Mouse (Mus musculus): ENCODE measurements around the gene Olfr345. TPM values are rescaled to one million over a fixed set of nuclear protein-coding genes. Genes with fewer than 3 reads are reported as not detected.

Gene Olfr345
- total RNA-seq (2021): not detected
- long read RNA-seq, experiment 1: 0 reads
- long read RNA-seq, experiment 2: 0 reads

GRCm38 (mm10) chr2:36639741-36640140 lies at the start of gene Olfr345:
TSS of gene Olfr345 (plus strand) at chr2:36640041.
- no peak for DNase-seq (ENCODE audit: low spot score)

GRCm38 (mm10) chr2:36685488-36685887 lies 45.6 kb downstream of the Olfr345 start, which contains the start of gene Olfr346:
TSS of gene Olfr346 (plus strand) at chr2:36685788.
- no peak for DNase-seq (ENCODE audit: low spot score)

Other genes with a start within 250 kb of the Olfr345 start
- gene Olfr339, start 221.1 kb upstream of the Olfr345 start, total RNA-seq (2021): not detected
- not detected for gene Olfr340, start 187.5 kb upstream of the Olfr345 start, total RNA-seq (2021)
- not detected for gene Olfr341, start 157.6 kb upstream of the Olfr345 start, total RNA-seq (2021)
- gene Olfr342, start 115.0 kb upstream of the Olfr345 start, total RNA-seq (2021): not detected
- not detected for gene Olfr344, start 73.4 kb upstream of the Olfr345 start, total RNA-seq (2021)
- not detected for gene Olfr346, start 45.7 kb downstream of the Olfr345 start, total RNA-seq (2021)
- gene Olfr347, start 91.9 kb downstream of the Olfr345 start, total RNA-seq (2021): not detected
- gene Olfr348, start 144.2 kb downstream of the Olfr345 start, total RNA-seq (2021): not detected
- not detected for gene Olfr50, start 150.5 kb downstream of the Olfr345 start, total RNA-seq (2021)
- gene Olfr3, start 177.0 kb downstream of the Olfr345 start, total RNA-seq (2021): not detected
- gene Olfr350, start 206.3 kb downstream of the Olfr345 start, total RNA-seq (2021): not detected
- gene Olfr351, start 222.6 kb downstream of the Olfr345 start, total RNA-seq (2021): not detected
- gene Olfr352, start 228.4 kb downstream of the Olfr345 start, total RNA-seq (2021): not detected

Measured in gastrocnemius, adult 18-20 months (tissue).